Mouse (Mus musculus) CD4-positive, CD25-positive, alpha-beta regulatory T cell, adult 2 months (primary cell): ENCODE measurements around the gene Vps13c.
A peak's percentile ranks its signal among the peaks of the same experiment; 100 is the strongest.

ENCODE experiments used
- DNase-seq: peaks from one replicate; pipeline ENCODE4 v3.0.0-alpha.2; 2012; ENCODE audit warnings: low read depth, low spot score

The Vps13c gene

DNA sequence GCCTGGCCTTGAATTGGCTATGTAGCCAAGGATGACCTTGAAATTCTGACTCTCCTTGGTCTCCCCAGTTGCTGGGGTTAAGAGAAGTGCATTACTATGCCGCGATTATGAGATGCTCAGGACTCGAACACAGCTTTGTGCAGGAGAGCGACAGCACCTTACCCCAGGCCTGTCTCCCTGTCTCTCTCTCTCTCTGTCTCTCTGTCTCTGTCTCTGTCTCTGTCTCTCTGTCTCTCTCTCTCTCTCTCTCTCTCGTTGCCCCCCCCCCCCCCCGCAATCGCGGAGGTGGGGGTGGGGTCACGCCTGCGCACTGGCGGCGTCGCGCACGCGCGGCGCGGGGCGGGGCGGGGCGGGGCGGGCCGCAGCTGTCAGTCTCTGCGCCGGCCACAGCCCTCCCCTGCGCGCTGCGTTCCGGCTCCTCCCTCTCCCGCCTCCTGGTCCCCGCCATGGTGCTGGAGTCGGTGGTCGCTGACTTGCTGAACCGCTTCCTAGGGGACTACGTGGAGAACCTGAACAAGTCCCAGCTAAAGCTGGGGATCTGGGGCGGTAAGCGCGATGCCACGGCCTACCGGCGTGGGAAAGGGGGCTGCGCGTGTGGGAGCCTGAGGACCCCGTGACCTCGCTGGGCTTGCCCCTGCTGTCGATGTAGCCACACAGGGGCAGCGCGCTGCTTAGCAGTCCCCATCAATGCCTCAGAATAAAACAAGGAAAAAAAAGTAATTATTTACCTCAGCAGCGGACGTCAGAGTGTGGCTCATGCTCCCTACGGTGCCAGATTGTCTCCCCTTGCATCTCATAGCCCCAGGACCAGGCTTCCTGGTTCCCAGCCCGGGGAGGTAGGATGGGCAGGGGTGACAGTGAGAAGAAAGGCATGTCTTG is at the start of gene Vps13c:
Gene Vps13c (plus strand): TSS at position 416 of the 879 bp plus-strand sequence.
- DNase-seq = peak; percentile 90

DNA sequence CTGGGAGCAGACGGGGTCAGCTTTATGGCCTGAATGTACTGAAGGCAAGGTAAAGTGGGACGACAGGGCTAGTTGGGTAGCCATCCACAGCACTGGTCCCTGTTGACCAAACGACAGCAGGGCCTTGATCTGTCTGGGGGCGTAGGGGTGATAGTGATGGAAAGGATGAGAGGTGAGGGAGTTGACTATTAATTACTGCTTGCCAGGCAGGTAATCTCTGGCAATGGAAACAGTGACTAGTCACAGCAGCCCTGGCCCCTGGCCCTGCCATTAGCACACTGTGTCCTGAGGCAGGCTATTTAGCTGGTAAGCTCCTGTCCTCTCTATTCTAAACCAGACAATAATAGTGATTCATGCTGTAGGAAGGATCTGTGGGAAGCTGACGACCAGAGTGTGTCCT is 47.8 kb upstream of the Vps13c start:
- peak; percentile 15 for DNase-seq

DNA sequence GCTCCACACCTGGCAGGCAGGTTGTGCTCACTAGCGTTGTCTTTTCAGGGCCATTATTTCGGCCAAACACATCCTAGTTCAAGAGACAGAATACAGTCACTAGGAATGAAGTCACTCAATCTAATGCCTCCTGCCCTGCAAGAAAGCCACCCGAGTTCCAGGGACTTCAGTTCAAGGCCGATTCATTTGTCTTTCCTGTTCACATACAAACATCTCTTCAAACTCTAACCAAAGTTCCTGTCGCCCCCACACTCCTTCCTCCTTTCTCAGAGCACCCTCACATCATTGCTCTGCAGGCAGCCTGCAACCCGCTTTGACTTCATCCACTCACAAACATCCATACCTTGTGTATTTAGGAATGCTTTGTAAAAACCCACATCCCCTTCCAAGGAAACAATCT is 46.7 kb upstream of the Vps13c start:
- DNase-seq = peak; percentile 29

DNA sequence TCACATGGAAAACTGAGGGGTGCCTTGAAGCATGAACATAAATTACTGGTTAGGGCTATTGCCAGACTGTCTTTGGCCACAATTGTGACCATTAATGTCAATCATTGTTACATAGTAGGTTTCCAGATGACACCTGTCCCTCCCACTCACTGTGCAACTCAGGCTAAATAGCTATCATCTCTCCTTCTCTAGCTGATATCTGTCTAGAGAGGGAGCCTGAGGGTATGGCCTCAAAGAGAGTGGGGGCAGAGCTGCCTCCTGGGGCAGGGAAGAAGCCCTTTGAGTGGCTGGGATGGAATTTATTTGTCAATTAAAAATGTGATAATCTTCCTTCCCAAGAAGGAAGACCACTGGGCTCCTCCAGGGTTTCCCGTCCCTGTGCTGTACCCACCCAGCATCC is 46.0 kb upstream of the Vps13c start:
- no peak for DNase-seq

DNA sequence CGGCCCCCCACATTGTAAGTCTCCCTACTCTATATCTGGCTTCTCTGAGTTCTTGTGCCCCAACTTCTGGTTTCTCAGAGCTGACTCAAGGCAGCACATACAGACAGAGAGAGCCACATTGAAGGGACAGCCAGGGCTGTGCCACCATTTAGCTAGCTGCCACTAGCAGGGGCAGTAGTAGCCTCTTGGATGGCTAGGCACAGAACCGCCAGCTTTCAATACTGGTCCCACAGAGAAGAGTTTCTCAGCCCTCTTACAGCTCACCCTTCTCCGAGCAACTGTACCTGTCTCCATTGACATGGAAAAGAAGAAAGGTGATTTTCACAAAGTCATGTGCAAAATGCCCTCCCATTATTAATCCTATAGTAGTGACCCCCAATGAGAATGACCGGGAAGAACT is 45.5 kb upstream of the Vps13c start:
- DNase-seq = no peak

DNA sequence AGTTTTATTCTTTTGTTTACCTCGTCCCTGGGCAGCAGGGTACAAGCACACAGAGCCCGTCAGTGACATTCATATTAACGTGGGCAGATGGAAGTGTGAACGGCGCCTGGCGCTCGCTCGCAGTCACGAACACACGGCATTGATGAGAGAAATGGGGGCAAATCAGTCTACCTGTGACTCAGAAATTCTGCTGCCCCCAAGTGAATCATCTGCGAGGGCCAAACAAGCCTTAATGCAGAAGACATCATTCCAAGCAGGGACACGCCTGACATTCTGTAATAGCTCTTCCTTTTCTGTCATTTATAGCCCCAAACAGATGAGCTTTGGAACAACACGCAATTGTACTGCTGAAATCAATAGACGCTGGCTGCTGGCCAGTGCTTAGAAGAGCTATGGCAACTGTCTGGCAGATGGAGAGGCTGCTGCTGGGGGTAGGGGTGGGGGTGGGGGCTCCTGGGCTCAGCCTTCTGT is 45.0 kb upstream of the Vps13c start:
- DNase-seq = no peak

DNA sequence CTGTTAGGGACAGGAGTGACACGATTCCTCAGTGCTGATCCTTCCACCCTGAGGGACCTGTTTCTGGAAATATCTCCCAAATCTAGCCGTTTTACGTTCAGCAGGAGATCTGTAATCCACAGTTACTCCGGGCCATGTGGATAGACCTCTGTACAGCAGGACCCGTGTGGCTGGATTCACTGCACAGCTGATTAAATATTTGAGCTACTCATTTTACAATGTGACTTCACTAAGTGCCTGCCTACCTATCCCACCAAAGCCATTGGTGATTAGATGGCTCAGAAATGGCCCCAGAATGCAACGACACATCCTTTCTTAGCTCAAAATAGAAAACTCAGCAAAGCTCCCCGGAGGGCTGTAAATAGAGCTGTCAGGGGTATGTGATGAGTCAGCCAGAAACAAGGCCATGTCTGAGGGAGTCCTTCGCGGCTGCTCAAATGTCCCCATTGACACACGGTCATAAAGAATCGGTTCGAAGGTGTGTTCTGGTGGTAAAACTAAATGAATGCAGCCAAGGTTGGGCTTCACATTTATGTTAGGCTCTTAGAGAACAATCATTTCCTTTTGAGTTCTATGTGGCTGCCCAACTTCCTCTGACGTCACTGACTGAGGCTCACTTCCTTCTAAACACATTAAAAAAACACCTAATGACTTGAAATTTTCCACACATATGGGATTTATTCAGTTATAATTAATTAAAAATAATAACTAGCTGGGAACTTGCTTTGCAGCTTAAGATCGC is 40.9 kb upstream of the Vps13c start:
- DNase-seq = peak; percentile 82

DNA sequence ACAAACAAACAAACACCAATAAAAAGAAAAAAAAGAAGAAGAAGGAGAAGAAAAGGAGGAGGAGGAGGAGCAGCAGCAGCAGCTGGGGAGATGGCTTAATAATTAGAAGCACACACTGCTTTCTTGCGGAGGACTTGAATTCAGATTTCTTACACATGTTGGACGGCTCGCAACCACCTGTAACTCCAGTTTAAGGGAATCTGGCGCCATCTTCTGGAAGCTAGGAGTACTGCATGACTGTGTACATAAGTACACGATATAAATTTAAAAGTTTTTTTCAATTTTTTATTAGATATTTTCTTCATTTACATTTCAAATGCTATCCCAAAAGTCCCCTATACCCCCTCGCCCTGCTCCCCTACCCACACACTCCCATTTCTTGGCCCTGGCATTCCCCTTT is 38.0 kb upstream of the Vps13c start:
- DNase-seq = peak; percentile 85

DNA sequence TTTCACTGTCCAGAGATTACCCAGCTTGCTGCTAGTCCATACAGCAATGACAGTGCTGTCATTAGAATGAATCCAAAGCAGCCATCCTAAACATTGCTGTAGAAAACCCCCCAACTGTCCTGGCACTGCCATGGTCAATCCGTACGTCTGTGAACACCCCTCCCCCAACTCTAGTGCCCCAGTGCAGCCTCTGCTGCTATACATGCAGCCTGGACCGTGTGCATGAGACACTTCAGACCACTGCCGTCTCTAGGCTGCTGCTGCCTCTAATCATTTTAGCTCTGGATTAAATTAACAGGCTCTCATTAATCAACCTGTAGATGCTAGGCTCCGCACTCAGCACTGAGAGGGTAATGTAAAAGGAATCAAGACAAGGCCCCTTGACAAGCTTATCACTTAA is 33.2 kb upstream of the Vps13c start:
- no peak for DNase-seq

DNA sequence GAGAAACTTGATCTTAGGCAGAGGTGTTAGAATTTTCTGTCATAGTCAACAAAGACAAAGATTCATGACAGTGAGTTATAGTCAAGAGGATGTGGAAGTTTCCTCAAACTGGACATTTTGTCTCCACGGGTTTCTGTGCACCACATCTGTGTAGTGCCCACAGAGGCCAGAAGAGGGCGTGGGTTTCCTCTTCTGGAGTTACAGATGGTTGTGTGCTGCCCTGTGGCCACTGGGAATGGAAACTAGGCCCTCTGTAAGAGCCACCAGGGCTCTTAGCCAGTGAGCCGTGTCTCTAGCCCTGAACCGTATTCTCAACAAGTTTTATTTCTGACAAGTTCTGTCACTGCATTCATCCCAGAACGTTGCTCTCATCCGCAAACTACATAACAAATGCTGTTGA is 29.7 kb upstream of the Vps13c start:
- no peak for DNase-seq

DNA sequence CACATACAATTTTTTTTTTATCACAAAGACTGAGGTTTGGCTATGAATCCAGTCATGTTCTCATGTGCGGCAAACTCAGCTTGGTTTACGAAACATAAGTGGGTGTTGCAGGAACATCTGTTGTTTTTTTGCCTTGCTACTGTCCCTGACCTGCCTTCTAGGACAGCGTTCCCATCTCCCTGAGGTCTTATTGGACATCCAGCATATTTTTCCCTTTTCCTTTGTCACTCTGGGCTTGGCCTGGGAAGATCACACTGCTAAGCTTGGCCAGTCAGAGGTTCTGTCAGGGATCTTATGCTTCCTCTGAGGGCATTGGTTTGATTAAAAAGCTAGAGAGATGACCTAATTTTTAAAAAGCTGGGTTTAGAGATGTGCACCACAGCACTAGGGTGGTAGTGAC is 29.1 kb upstream of the Vps13c start:
- no peak for DNase-seq

DNA sequence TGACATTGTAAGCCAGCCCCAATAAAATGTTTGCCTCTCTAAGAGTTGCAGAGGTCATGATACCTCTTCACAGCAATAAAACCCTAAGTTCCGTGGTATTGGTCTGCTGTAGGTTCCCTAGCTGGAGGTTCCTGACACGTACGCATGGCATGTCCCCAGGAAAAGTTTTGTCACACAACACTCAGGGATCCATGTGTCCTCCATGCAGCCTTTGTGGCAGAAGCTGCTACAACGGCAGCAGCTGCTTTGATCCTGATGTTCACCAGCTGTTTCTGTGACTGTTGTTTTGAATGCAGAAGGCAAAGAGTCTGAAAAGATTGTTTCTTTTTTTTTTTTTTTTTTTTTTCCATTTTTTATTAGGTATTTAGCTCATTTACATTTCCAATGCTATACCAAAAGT is 27.0 kb upstream of the Vps13c start:
- DNase-seq = no peak

DNA sequence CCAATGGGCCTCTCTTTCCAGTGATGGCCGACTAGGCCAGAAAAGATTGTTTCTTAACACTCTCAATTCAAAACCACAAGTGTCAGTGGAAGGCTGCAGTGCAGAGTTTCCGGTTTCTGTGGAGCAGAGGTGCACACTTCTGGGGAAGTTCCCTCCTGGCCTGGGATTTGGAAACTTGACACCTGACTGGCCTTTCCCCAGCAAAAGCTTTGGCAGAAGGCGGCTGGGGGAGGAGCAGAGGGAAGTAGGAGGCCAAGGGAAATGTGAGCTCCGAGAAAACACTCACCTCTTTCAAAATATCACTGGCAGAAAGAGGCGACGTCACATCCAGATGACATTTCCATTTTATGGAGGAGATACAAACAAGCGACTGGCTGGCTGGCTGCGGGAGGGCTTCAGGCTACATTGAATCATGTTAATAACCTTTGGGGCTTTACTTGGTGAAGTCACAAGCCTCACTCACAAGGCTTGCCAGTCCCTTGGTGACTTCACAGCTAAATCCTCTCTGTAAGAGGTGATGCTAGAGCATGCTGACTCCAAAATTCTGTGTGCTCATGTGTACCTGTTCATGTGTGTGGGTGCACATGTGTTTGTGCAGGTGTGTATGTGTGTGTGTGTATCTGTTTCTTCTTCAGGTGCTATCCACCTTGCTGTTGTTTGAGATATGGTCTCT is 26.4 kb upstream of the Vps13c start:
- DNase-seq = peak; percentile 66

DNA sequence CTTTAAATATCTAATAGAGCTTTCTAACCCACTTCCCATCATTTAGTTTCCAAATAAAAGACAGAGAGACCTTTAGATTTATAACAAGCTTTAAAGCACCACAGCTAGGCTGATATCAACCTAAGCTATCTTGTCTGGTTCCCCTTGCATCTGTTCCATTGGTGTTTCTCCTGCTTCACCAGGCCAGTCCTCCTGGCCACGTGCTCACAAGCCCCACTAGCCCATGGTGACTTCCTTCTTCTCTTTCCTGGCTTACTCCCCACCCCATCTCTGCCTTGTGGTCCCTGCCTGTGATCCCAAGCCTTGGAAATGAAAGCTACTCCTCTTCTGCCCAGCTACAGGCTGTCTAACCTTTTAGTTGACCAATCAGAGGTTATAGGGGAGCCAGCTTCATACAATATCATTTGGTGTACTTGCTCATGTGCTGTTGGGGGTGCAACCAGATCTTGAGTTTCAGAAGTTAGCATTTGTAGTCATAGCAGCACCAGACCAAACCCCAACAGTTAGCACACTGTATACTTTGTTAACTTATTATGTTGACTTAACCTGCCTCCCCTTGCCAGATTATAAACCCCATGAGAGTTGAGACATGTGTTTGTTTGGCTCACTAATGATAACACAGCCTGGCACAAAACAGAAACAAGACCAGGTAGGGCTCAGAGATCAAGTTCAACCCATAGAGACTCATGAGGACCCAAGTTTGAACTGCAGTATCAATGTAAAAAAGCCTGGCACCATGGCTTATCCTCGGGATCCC is 23.8 kb upstream of the Vps13c start:
- no peak for DNase-seq

DNA sequence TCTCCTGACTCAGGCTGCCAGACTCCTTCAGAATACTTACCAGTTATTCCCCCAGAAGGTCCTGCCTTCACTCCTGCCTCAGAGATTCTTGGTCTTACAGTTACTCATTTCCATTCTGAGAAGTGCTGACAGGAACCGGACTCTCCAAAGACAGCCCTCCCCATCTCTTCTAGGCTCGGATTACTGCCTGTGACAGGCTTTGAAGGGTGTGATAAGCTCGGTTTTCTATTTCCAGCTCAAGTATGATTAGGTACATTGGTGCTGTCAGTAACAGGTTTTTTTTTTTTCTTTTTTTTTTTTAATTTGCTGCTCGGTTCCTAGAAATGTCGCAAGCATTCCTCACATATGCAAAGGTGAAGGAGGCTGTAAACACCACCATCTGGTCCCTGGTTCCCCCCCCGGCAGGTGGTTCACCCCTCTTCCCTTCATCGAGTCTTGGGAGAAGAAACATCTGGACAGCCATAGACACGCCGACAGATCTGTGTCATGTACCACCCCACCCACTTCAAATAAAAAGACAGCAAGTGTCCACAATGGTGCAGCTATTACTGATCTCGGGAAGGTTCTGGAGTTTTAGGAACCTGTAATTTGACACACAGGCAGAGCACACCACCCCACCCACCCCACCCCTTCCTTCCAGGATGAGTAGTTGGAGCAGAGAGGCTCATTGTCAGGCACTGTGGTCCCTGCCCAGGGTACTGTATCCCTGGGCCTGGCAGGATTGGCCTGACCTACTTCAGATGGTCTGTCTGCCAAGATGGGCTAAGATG is 22.1 kb upstream of the Vps13c start:
- no peak for DNase-seq

DNA sequence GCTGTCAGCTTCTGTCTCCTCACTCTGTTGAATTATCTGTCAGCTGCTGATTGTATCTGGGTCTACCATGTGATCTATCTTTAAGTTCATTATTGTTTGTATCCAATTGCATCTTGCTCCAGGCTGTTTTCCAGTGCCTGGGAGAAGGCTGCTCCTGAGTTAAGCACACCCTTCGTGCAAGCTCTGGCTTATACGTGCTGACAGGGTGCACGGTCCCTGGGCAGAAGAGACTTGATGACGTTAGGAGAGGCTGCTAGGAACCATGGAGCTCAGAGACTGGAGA is 21.6 kb upstream of the Vps13c start:
- DNase-seq = no peak

DNA sequence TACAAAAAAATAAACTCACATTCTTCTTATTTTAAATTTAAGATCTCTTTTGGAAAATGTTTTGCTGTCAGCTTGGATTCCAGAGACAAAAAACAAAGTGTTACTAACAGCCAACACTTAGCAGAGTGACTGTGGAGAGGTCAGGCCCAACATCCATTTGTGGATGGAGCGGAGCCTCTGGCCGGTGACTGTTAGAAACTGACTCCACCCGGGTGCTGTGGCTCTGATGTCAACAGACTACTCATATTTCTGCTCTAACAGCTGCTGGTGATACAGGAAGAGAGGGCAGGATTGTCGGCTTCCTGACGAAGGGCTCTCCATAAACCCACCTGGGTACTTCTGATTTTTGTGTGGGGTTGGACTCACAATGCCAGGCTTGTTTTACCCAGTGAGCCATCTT is 17.1 kb upstream of the Vps13c start:
- no peak for DNase-seq

DNA sequence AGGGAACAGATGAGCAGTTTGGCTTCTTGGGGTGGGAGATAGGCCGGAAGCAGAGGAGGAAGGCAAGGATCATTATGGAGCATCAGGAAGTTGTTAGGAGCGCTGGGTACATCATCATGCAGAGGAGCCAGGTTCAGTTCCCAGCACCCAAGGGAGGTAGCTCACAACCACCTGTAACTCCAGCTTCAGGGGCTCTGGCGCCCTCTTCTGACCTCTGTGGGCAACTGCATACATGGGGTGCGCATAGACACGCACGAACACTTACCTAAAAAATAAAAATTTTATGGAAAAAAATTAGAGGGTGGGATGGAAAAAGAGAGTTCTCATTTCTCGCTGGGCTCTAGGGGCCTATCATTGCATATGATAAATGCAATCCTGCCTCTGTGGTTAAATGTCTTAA is 14.7 kb upstream of the Vps13c start:
- no peak for DNase-seq

DNA sequence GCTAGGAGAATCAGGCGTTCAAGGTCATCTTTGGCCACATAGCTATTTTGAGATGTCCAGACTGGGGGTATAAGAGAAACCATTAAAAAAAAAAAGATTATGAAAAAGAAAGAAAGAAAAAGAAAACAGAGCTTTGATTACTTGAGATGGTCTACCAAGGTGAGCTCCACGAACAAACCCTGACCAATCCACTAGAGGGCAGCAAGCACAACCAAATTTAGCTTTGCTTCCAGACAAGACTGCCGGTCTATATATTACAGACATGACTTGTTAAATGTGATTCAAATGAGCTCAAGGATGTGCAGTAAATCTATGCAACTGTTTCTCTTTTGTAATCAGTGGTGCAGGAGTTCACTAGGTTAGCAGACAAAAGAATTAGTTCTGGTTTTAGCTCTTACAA is 12.0 kb upstream of the Vps13c start:
- peak; percentile 84 for DNase-seq

DNA sequence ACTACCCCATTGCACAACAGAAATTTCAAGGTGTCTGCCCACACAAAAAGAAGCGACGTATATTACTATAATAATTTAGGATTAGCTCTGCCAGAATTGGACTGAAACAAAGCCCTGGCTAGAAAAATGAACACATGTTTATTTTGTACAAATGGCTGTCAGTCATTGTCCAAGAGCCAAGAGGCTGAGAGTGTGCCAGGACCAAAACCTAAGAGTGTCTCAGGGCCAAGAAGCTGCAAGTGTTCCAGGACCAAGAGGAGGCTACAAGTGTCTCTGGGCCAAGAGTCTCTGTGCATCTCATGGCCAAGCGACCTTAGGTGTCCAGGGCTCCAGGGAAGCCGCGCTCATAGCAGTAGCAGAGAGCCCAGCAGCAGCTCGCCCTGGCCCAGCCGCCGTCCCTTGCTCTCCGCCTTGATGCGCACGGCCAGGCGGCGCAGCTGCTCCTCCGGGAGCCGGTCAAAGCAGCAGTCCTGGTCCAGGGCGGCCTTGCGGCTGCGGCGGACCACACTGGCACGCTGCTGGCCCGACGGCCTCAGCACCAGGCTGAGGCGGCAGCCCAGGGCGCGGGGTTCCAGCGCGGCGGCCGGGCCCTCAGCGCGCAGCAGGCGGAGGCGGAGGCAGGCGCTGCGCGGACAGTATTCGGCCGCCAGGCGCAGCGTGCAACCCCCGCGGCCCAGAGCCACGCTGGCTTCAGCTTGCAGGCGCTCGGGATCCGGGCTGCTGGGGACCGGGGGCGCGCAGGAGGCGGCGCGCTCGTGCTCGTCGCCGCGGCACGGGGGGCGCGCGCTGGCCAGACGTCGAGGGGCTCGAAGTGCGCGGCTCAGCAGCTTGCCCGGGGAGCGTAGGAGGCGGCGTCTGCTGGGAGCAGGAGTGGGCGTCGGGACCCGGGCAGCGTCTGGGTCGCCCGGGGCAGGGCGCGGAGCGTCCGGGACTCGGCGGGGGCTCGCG is 9.5 kb upstream of the Vps13c start:
- no peak for DNase-seq
